ENCODE assay signal across 7 mouse cellular contexts in the genomic region with DNA sequence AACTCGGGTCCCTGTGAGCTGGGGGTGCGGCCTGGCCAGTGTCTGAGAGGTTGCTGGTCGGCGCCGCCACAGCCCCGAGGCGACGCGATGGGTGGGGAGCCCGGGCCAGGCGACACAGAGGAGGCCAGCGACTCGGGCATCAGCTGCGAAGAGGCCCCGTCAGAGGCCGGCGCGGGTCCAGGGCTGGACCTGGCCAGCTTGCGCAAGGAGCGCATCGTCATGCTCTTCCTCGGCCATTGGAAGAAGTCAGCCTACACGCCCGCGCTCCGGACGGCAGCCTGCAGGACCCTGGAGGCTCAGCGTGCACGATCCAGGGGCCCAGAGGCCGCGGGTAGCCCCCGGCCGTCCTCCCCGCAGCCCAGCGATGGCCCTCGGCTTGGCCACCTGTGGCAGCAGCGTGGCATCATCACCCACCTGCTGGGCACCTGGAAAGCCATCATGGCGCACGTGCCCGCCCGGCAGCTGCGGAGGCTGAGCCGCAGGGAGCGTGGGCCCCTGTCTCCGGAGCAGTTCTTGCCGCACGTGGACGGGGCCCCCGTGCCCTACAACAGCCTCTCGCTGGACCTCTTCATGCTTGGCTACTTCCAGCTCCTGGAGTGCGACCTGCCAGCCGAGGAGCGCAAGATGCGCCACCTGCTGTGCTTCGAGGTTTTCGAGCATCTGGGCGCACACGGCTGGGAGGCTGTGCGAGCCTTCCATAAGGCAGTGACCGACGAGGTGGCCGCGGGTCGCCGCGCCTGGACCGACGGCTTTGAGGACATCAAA. TPM values are rescaled to one million over a fixed set of nuclear protein-coding genes. Genes with fewer than 3 reads are reported as not detected.
A peak's percentile ranks its signal among the peaks of the same experiment; 100 is the strongest.
DNase-seq lines count a peak whose midpoint lies in the region; ATAC-seq and TF ChIP-seq lines count a peak whose summit lies in the region.

No protein-coding gene starts in this region.

- no peaks in the 10 kb centered on the region for H3K4me1 ChIP-seq in lung, postnatal 0 days (ENCODE audit: insufficient read depth, low read depth, low read length)
- H3K4me1 ChIP-seq in forebrain, embryonic 12.5 days, result peaks cover 13% of the 10 kb centered on the region
- peaks cover 3% of the 10 kb centered on the region; the same call in 1 of the 2 replicates for H3K4me1 ChIP-seq in intestine, embryonic 14.5 days (replicated peaks; ENCODE audit: control insufficient read depth, insufficient read depth, low read length)
- H3K4me1 ChIP-seq in liver, embryonic 16.5 days (ENCODE audit: control insufficient read depth, low read depth, low read length), result no peaks in the 10 kb centered on the region

- H3K27me3 ChIP-seq in lung, postnatal 0 days (replicated peaks; ENCODE audit: insufficient read depth, low read length), result peaks cover 26% of the 10 kb centered on the region; the same call in 1 of the 2 replicates
- H3K27me3 ChIP-seq in forebrain, embryonic 12.5 days, result peaks cover 65% of the 10 kb centered on the region
- H3K27me3 ChIP-seq in intestine, embryonic 14.5 days (replicated peaks; ENCODE audit: control insufficient read depth, insufficient read depth, low read length), result peaks cover 42% of the 10 kb centered on the region
- H3K27me3 ChIP-seq in liver, embryonic 16.5 days (ENCODE audit: control insufficient read depth, insufficient read depth, low read depth, low read length), result peaks cover 44% of the 10 kb centered on the region

- no peaks in the 10 kb centered on the region for H3K9me3 ChIP-seq in lung, postnatal 0 days (ENCODE audit: low read length)
- H3K9me3 ChIP-seq in forebrain, embryonic 12.5 days, result no peaks in the 10 kb centered on the region
- H3K9me3 ChIP-seq in intestine, embryonic 14.5 days (ENCODE audit: control insufficient read depth, low read length), result no peaks in the 10 kb centered on the region
- H3K9me3 ChIP-seq in liver, embryonic 16.5 days (replicated peaks; ENCODE audit: control insufficient read depth, low read length), result no peaks in the 10 kb centered on the region

- TF ChIP-seq EP300 in lung, postnatal 0 days (IDR thresholded peaks at IDR 0.05), result no peak

- H3K9ac ChIP-seq in lung, postnatal 0 days (replicated peaks; ENCODE audit: low read depth), result no peak overlapping the region
- no peak overlapping the region for H3K9ac ChIP-seq in forebrain, embryonic 12.5 days
- no peak overlapping the region for H3K9ac ChIP-seq in intestine, embryonic 14.5 days (ENCODE audit: low read length)
- H3K9ac ChIP-seq in liver, embryonic 16.5 days (ENCODE audit: low read depth, low read length), result no peak overlapping the region

- no peak overlapping the region for H3K4me3 ChIP-seq in lung, postnatal 0 days (ENCODE audit: low read depth, low read length)
- H3K4me3 ChIP-seq in forebrain, embryonic 12.5 days (replicated peaks), result peak overlapping the region; percentile 27
- H3K4me3 ChIP-seq in intestine, embryonic 14.5 days (ENCODE audit: low read depth, low read length), result peak overlapping the region; percentile 31
- H3K4me3 ChIP-seq in liver, embryonic 16.5 days (ENCODE audit: low read depth, low read length), result 0 out of 2 replicates have a peak overlapping the region, but pooled peaks have one; percentile 5

- no peak for DNase-seq in lung, postnatal 0 days (ENCODE audit: low spot score)
- no peak for DNase-seq in lung, postnatal 14 days
- DNase-seq in intestine, embryonic 14.5 days (ENCODE audit: low spot score), result peak; percentile 66

- peak; percentile 17; the same call in 1 of the 2 replicates for TF ChIP-seq CTCF in lung, postnatal 0 days (IDR thresholded peaks at IDR 0.05)

- 4% methylated on average over 57 of the region's 68 CpGs for WGBS in lung, postnatal 0 days
- WGBS in forebrain, embryonic 12.5 days, result 4% methylated on average over 68 of the region's 68 CpGs
- WGBS in intestine, embryonic 14.5 days, result 4% methylated on average over 68 of the region's 68 CpGs
- WGBS in liver, embryonic 16.5 days (ENCODE audit: insufficient replicate concordance), result 3% methylated on average over 68 of the region's 68 CpGs

- H3K36me3 ChIP-seq in lung, postnatal 0 days (ENCODE audit: insufficient read depth, low read length), result no peaks in the 10 kb centered on the region
- no peaks in the 10 kb centered on the region for H3K36me3 ChIP-seq in forebrain, embryonic 12.5 days (replicated peaks)
- no peaks in the 10 kb centered on the region for H3K36me3 ChIP-seq in intestine, embryonic 14.5 days (ENCODE audit: control insufficient read depth, insufficient read depth, low read length)
- H3K36me3 ChIP-seq in liver, embryonic 16.5 days (ENCODE audit: control insufficient read depth, insufficient read depth), result no peaks in the 10 kb centered on the region

- ATAC-seq in lung, postnatal 0 days, result 0 out of 2 replicates have a peak, but pooled peaks have one; percentile 20
- ATAC-seq in forebrain, embryonic 12.5 days (ENCODE audit: low FRiP score), result no peak
- peak; percentile 28; the same call in 1 of the 2 replicates for ATAC-seq in intestine, embryonic 14.5 days (replicated peaks; ENCODE audit: low FRiP score, low TSS enrichment, low read depth)
- no peak; the same call in 1 of the 2 replicates for ATAC-seq in liver, embryonic 16.5 days (ENCODE audit: low read depth)
- ATAC-seq in activated CD4-positive, CD25-positive, alpha-beta regulatory T cell, adult 4 months, result no peak
- no peak for ATAC-seq in CD4-positive, CD25-positive, alpha-beta regulatory T cell, adult 4 months

- H3K4me2 ChIP-seq in lung, postnatal 0 days (replicated peaks; ENCODE audit: low read depth, low read length), result no peak overlapping the region
- peak overlapping the region; percentile 41 for H3K4me2 ChIP-seq in forebrain, embryonic 12.5 days
- H3K4me2 ChIP-seq in intestine, embryonic 14.5 days (ENCODE audit: low read length), result peak overlapping the region; percentile 52
- no peak overlapping the region for H3K4me2 ChIP-seq in liver, embryonic 16.5 days (ENCODE audit: low read depth, low read length)

- H3K27ac ChIP-seq in lung, postnatal 0 days (ENCODE audit: low read length), result no peak overlapping the region
- H3K27ac ChIP-seq in forebrain, embryonic 12.5 days, result no peak overlapping the region
- H3K27ac ChIP-seq in intestine, embryonic 14.5 days (ENCODE audit: low read depth), result no peak overlapping the region
- H3K27ac ChIP-seq in liver, embryonic 16.5 days (ENCODE audit: low read length), result no peak overlapping the region

RNA-seq across cellular contexts. Expression of a gene that starts 5.7 kb away (rescaled TPM):
- polyA plus RNA-seq in lung, postnatal 0 days (2015; fragmentation: Nextera tagmentation; extraction: Ambion mirVana), result 0.62 and 0.87 TPM in 2 replicates
- 0.08 and 0.10 TPM in 2 replicates for polyA plus RNA-seq in forebrain, embryonic 12.5 days (2016; fragmentation: Nextera tagmentation; extraction: Ambion mirVana)
- polyA plus RNA-seq in intestine, embryonic 14.5 days (2014; fragmentation: Nextera tagmentation; extraction: Ambion mirVana), result 0.44 and 0.85 TPM in 2 replicates
- 0.15 and 0.46 TPM in 2 replicates for polyA plus RNA-seq in liver, embryonic 16.5 days (2015; fragmentation: Nextera tagmentation; extraction: Ambion mirVana)
- polyA plus RNA-seq in activated CD4-positive, CD25-positive, alpha-beta regulatory T cell, adult 4 months (2017; shearing (Covaris generic)), result not detected
- polyA plus RNA-seq in CD4-positive, CD25-positive, alpha-beta regulatory T cell, adult 4 months (2017; shearing (Covaris generic)), result not detected

RNA-seq across cellular contexts. Expression of a gene that starts 21.1 kb away (rescaled TPM):
- polyA plus RNA-seq in lung, postnatal 0 days (2015; fragmentation: Nextera tagmentation; extraction: Ambion mirVana), result 0.47 and 0.71 TPM in 2 replicates
- polyA plus RNA-seq in forebrain, embryonic 12.5 days (2016; fragmentation: Nextera tagmentation; extraction: Ambion mirVana), result 0.90 and 0.95 TPM in 2 replicates
- polyA plus RNA-seq in intestine, embryonic 14.5 days (2014; fragmentation: Nextera tagmentation; extraction: Ambion mirVana), result 10.8 and 10.9 TPM in 2 replicates
- polyA plus RNA-seq in liver, embryonic 16.5 days (2015; fragmentation: Nextera tagmentation; extraction: Ambion mirVana), result 2.5 and 3.9 TPM in 2 replicates
- polyA plus RNA-seq in activated CD4-positive, CD25-positive, alpha-beta regulatory T cell, adult 4 months (2017; shearing (Covaris generic)), result not detected
- polyA plus RNA-seq in CD4-positive, CD25-positive, alpha-beta regulatory T cell, adult 4 months (2017; shearing (Covaris generic)), result not detected

RNA-seq across cellular contexts. Expression of a gene that starts 23.2 kb away (rescaled TPM):
- polyA plus RNA-seq in lung, postnatal 0 days (2015; fragmentation: Nextera tagmentation; extraction: Ambion mirVana), result not detected in 2 replicates
- polyA plus RNA-seq in forebrain, embryonic 12.5 days (2016; fragmentation: Nextera tagmentation; extraction: Ambion mirVana), result 0.04 and 0.10 TPM in 2 replicates
- polyA plus RNA-seq in intestine, embryonic 14.5 days (2014; fragmentation: Nextera tagmentation; extraction: Ambion mirVana), result not detected in 2 replicates
- not detected in 2 replicates for polyA plus RNA-seq in liver, embryonic 16.5 days (2015; fragmentation: Nextera tagmentation; extraction: Ambion mirVana)
- not detected for polyA plus RNA-seq in activated CD4-positive, CD25-positive, alpha-beta regulatory T cell, adult 4 months (2017; shearing (Covaris generic))
- polyA plus RNA-seq in CD4-positive, CD25-positive, alpha-beta regulatory T cell, adult 4 months (2017; shearing (Covaris generic)), result not detected

RNA-seq across cellular contexts. Expression of a gene that starts 47.0 kb away (rescaled TPM):
- 8.7 and 11.1 TPM in 2 replicates for polyA plus RNA-seq in lung, postnatal 0 days (2015; fragmentation: Nextera tagmentation; extraction: Ambion mirVana)
- 11.1 and 12.0 TPM in 2 replicates for polyA plus RNA-seq in forebrain, embryonic 12.5 days (2016; fragmentation: Nextera tagmentation; extraction: Ambion mirVana)
- 13.5 and 16.9 TPM in 2 replicates for polyA plus RNA-seq in intestine, embryonic 14.5 days (2014; fragmentation: Nextera tagmentation; extraction: Ambion mirVana)
- polyA plus RNA-seq in liver, embryonic 16.5 days (2015; fragmentation: Nextera tagmentation; extraction: Ambion mirVana), result 29.6 and 33.4 TPM in 2 replicates
- polyA plus RNA-seq in activated CD4-positive, CD25-positive, alpha-beta regulatory T cell, adult 4 months (2017; shearing (Covaris generic)), result 10 to 100 TPM; 42.0 to 57.3 TPM
- 10 to 100 TPM; 57.1 to 91.0 TPM for polyA plus RNA-seq in CD4-positive, CD25-positive, alpha-beta regulatory T cell, adult 4 months (2017; shearing (Covaris generic))

RNA-seq across cellular contexts. Expression of a gene that starts 53.5 kb away (rescaled TPM):
- 90.5 and 94.0 TPM in 2 replicates for polyA plus RNA-seq in lung, postnatal 0 days (2015; fragmentation: Nextera tagmentation; extraction: Ambion mirVana)
- 153 and 163 TPM in 2 replicates for polyA plus RNA-seq in forebrain, embryonic 12.5 days (2016; fragmentation: Nextera tagmentation; extraction: Ambion mirVana)
- 135 and 147 TPM in 2 replicates for polyA plus RNA-seq in intestine, embryonic 14.5 days (2014; fragmentation: Nextera tagmentation; extraction: Ambion mirVana)
- 57.6 and 63.2 TPM in 2 replicates for polyA plus RNA-seq in liver, embryonic 16.5 days (2015; fragmentation: Nextera tagmentation; extraction: Ambion mirVana)
- polyA plus RNA-seq in activated CD4-positive, CD25-positive, alpha-beta regulatory T cell, adult 4 months (2017; shearing (Covaris generic)), result 10 to 100 TPM; 37.7 to 41.9 TPM
- 10 to 100 TPM; 30.3 to 36.3 TPM for polyA plus RNA-seq in CD4-positive, CD25-positive, alpha-beta regulatory T cell, adult 4 months (2017; shearing (Covaris generic))

Comparison
In these comparisons a context has a peak if more than half of its experiments do, and no peak if none do; other contexts are left out.
1. ATAC-seq: peak in lung, postnatal 0 days (single experiment) and intestine, embryonic 14.5 days (single experiment); none in forebrain, embryonic 12.5 days (single experiment), liver, embryonic 16.5 days (single experiment), activated CD4-positive, CD25-positive, alpha-beta regulatory T cell, adult 4 months (single experiment) and CD4-positive, CD25-positive, alpha-beta regulatory T cell, adult 4 months (single experiment).
2. H3K4me2 ChIP-seq: peak in forebrain, embryonic 12.5 days (single experiment) and intestine, embryonic 14.5 days (single experiment); none in lung, postnatal 0 days (single experiment) and liver, embryonic 16.5 days (single experiment).